Mouse (Mus musculus) thymus, postnatal 14 days (tissue): ENCODE data around the gene Noxo1.
"Not testable (repeated sequence)": the region's sequence is repeated elsewhere in the genome, so short reads cannot be mapped to it uniquely, and the experiment has no call there.

Source experiments
- DNase-seq: peaks from one replicate; pipeline ENCODE4 v3.0.0; 2021

Noxo1 gene

DNA sequence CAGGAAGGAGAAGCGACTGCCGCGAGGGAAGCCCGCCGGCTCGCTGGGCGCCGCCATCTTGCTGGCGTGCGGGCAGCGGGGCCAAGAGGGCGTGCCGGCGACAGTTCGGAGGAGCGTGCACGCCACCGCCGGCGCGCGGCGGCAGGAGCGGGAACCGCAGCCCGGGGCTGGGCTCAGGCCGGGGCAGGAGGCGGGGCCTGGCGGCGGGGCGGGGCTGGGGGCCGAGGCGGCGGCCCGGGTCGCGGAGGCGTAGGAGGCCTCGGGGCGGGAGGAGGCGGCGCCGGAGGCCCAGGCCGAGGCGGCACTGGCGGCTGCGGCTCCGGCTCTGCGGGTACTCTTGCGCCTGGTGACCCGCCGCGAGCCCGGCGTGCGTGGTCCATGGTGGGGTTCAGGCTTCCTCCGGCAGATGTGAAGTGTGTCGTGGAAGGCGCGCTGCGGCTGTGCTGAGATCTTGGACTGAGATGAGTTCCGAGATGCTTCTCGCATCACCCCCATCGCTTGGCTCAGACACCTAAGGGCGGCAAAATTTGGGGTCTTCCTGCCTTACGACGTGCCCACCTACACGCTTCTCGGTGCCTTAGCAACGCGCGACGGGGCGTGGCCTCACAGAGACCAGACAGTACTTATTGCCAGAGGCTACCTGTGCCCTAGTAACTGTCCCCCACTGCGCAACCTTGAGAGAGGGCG is at the start of gene Noxo1, which contains the start of gene Gfer:
TSS of gene Noxo1 (plus strand) at position 224 of the 687 bp plus-strand sequence.
TSS of gene Gfer (minus strand) at position 146 of the 687 bp plus-strand sequence.
- DNase-seq, result peak; percentile 92

DNA sequence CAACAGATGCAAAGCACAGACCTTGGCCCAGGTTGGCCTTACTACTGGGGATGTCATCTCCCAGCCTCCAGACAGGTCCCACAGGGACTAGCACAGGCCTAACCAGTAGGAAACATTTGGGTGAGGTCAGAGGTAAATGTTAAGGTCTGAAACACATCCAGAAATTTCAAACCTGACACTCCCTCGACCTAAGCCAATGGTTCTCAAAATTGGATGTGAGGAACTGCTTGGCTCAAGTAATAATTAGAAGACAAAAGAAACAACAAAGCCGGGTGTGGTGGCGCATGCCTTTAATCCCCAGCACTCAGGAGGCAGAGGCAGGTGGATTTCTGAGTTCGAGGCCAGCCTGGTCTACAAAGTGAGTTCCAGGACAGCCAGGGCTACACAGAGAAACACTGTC is 49.7 kb upstream of the Noxo1 start:
- no peak for DNase-seq

DNA sequence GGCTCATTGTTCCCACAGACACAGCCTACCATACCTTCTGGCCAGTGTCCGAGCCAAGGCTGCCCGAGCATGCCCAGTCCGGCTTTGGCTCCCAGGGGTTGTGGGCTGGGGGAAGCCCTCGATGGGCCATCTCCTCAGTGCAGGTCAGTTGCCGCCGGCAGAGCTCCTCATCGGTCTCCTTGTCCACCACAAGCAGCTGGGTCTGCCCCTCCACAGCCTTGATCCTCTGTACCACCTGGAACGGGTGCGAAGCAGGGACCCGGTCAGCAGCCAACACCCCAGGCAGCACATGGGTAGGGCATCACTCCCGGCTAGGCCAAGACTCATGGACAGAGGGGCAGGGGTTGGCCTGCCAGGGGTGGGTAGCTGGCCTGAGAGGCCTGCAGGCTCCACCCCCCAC is 48.5 kb upstream of the Noxo1 start:
- no peak for DNase-seq

DNA sequence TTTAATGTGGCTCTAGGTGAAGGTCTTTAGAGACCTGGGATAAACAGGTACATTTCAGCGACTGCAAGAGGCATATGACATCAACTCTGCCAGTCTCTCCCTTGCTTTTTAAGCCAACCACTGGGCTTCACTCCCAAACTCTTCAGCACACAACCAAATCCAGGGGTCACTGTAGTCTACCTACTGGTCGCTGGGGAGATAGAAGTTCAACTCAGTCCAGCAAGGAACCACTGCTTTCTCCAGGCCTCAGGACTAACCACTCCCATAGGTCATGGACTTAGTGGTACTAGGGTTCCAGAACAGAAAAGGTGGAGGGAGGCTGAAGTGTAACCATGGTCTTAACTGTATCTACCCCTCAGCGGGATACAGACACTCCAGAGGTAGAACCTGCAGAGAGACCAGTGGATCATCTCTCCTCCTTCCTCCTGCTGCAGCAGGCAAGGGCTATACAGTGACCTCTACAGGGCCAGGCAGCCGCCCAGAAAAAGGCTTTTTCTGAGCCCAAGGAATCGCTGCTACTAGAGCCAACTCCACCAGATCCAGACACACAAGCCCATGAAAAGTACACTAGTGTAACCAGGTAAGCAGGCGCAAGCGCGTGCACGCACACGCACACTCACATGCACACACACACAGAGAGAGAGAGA is 47.2 kb upstream of the Noxo1 start:
- no peak for DNase-seq

DNA sequence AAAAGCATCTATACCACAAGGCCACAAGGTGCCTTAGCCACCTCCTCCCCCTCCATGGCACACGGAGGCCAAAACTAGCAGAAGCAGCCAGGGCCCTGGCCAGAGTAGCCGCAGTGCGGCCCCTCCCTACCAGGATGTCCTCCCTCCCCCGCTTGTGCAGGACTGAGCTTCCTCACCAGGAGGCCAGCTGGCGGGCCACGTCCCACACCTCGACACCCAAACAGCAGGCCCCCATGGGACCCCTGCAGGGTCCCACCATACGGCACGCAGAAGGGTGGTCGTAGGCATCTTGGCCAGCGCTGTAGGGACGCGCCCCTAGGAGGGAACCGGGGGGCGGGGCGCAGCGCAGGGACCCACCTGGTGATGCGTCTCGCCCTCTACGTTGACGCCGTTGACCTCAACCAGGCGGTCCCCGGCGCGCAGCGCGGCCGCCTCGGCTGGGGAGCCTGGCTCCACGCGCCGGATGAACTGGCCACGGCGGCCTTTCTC is 46.4 kb upstream of the Noxo1 start:
- DNase-seq, result peak; percentile 24

DNA sequence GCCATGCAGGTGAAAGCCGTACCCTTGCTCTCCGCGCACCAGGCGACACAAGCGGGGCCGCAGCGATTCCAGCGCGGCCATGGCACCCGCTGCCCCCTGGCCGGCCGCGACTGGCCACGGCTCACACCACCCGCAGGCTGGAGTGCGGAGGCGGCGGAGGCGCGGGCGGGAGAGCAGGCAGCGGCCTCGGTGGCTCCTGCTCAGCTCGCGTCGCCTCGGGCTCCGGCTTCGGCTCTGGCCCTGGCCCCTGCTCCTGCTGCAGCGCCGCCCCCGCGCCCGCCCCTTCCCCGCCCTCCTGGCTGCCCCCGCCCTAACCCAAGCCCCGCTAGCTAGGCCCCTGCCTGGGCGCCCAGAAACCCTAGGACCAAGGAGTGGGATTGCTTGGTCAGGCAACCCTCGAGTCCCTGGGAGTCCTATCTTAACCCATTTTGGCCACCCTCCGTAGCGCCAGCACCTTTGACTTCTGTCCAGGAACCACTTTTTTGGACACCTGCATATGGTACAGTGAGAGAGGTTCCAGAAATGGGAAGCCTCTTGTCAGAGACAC is 45.9 kb upstream of the Noxo1 start, which contains the start of gene Slc9a3r2:
TSS of gene Slc9a3r2 (minus strand) at position 258 of the 547 bp plus-strand sequence.
- peak; percentile 51 for DNase-seq

DNA sequence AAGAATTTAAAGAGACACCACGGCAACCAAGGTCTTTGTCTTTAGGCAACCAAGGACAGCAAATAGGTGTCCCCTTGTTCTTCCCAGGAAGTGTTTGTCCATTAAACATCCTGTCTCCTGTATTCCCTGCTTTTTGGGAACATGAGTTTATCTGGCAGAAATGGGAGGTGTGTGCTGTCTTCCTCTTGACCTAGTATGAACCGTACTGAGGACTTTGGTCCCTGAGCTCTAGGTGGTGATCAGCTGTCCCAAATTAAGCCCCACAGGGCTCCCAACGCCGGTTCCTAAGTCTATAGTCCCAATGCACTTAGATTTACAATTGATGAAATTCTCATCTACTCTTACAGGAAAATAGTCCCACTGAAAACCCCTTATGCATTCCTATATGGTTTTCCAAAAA is 45.3 kb upstream of the Noxo1 start:
- no peak for DNase-seq

DNA sequence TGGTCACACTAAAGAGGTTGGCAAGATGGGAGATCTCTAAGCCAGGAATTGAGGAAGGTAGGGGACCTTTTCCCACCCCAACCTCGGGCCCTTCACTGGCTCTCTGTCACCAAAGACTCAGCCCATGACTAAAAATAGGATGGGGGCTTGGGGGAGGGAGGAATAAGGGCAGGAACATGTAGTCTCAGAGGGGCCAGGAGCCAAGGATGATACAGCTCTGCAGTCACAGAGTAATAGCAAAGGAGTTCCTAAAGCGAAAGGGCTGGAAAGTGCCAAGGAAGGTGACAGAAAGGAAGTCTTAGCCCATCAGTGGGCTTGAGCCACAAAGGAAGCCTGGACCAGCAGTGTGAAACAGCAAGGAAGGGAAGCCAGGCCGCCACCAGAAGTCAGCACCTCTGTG is 44.2 kb upstream of the Noxo1 start:
- no peak for DNase-seq

DNA sequence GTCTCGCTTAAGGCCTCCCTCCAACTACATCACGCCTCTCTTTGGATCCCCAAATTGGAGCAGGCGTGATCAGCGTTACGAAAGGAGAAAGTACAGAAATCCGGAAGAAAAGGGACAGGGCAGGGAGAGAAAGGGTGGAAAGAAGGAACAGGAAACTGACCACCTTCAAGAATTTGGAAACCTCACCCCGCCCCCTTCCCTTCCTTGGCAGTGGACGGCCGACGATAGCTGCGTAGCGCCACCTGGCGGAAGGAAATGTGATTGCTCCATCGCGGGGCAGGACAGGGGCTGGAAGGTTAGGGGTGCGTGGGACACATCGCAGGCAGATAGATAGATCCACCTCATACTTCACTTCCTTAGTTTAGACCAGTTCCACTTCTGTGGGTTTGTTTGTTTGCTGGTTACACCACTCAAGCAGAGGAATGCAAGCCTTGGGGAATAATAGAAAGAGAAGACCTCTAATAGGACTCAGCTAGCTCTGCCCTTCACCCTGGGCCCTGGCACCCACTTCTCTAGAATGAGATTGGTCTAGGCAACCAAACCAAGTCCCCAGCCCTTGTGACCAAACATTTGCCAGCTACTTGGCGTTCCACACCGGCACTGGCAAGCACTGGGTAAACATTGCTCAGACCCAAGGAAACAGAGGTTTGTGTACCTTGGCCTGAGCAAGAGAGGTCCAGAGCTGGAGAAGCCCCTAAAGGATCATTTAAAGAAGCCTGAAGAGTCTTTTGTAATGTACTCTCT is 41.9 kb upstream of the Noxo1 start:
- DNase-seq, result peak; percentile 78

DNA sequence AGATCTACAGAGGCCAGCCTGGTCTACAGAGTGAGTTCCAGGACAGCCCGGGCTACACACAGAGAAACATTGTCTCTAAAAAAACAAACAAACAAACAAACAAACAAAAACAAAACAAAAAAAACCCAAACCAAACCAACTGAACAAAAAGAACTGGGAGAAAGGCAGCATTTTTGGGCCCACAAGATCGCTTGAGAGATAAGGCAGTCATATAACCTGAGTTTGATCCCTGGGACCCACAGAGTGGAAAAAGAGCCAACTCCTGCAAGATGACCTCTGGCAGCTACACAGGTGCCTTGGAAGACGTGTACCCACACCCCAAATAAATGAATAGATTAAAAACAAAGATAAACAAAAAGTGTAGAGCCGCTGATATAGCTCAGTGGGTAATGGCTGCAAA is 41.1 kb upstream of the Noxo1 start:
- no peak for DNase-seq

DNA sequence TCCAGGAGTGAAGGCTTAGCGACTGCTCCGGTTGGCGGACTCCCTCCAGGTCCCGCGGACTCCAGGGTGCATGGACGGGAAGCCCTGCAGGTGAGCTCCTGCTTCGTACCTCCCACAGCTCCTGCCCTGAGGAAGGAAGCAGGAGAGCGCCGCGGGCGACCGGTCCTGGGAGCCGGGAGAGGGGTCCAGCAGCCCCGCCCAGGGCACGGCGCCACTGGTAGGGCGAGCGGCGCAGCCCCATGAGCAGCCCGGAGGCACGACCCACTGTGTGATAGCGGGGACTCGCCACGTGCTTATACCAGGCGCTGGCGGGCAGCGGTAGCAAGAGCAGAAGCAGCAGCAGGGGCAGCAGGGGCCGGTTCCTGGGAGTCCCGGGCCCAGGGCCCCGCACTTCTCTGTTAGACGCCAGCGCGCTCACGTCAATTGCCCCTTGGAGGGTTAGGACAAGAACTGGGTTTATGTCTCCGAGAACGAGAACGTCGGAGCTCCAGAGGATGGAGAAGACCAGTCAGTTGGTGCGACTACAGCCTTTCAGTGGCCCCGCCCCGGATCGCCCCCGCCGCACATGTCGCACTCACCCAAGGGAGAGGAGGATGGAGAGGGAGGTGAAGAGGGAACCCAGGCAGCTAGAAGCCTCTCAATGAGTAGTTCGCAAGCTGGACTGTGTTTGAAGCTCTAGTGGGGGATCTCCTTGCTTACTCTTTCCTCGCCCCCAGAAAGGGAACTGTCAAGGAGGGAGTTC is 37.8 kb upstream of the Noxo1 start, which contains the start of gene Npw:
TSS of gene Npw (minus strand) at position 441 of the 742 bp plus-strand sequence.
- peak; percentile 23 for DNase-seq

DNA sequence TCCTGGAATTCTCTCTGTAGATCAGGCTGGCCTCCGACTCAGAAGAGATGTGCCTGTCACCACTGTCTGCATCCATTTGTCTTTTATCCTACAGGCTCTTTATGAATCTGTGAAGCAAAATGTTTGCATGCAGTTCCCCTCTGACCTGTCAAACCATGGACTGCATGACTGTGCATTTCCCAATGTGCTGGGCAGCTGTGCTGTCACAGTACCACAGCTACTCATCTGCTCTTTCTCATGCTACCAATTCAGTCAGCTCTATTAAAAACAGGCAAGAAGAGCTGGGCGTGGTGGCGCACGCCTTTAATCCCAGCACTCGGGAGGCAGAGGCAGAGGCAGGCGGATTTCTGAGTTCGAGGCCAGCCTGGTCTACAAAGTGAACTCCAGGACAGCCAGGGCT is 29.0 kb upstream of the Noxo1 start:
- not testable (repeated sequence) for DNase-seq

DNA sequence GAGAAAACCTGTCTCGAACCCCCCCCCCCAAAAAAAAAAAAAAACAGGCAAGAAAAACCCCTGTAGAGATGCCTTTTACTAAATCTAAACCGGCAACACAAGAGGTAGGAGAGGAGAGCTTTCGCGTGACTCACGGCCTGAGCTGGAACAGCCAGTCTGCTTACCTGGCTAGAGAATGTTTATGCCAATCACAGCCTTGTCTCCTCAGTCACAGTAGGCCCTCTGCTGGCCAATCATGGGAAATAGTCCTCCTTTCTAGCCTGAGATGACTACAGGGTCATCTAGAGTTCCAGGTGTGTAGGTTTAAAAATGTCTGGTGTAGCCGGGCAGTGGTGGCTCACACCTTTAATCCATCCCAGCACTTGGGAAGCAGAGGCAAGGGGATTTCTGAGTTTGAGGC is 28.6 kb upstream of the Noxo1 start:
- peak; percentile 65 for DNase-seq

DNA sequence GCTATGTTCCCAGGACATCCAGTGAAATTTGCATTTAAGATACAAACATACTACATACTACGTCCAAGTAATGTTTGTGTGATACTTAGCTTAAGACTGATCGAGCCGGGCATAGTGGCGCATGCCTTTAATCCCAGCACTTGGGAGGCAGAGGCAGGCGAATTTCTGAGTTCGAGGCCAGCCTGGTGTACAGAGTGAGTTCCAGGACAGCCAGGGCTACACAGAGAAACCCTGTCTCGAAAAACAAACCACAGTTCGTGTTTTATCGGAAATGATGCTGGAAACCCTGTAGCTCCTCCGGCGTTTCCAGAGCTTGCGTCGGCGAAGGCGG is 26.9 kb upstream of the Noxo1 start:
- DNase-seq, result not testable (repeated sequence)

DNA sequence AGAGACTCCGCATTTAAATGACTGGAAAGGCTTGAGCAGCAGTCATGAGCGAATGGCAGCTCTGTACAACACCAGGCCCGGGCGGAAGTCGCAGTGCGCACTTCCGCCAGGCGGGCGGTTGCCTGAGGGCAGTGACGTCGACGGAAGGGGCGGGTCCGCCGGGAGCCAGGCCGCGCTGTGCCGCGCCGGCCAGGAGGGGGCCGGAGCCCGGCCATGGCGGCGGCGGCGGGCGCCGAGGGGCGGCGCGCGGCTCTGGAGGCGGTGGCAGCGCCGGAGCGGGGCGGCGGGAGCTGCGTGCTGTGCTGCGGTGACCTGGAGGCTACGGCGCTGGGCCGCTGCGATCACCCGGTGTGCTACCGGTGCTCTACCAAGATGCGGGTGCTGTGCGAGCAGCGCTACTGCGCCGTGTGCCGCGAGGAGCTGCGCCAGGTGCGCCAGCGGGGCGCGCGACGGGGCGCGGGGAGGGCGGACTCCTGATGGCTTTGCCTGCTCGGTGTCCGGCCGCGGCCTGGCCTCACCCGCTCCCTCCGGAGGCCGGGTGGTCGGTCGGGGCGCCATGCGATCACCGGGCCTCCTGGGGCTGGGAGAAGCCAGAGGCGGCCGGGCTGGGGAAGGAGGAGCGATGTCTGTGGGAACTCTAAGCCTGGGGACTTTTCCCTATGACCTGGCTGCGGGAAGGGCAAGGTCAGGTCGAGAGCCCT is 26.3 kb upstream of the Noxo1 start, which contains the start of gene Zfp598:
TSS of gene Zfp598 (plus strand) at position 143 of the 701 bp plus-strand sequence.
- DNase-seq, result peak; percentile 97

DNA sequence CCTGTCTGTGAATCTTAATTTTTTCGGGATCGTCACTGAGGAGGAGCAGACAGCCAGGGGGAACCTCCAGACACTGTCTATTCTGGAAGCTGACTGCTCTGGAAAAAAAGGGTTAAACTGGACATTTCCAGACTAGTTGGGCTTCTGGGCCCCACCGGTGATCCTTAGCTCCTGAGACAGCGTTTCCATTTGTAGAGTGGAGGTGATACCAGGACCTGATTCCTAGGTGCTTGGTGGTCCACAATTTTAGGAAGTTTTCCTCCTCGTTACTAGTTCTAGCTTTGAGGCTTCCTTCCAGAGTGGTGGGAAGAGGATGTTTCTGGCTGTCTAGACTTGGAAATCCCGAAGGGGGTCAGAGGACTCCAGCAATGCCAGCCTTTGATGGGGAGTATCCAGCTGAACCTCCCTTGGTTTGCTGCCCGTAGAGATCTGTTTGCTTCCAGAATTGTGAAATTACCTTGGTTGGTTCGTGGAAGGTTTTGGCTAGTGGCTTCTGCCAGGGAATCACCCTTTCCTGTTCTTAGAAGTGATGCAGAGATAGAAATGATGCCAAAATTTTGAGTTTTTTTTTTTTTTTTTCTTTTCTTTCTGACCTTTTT is 25.7 kb upstream of the Noxo1 start:
- DNase-seq, result no peak

DNA sequence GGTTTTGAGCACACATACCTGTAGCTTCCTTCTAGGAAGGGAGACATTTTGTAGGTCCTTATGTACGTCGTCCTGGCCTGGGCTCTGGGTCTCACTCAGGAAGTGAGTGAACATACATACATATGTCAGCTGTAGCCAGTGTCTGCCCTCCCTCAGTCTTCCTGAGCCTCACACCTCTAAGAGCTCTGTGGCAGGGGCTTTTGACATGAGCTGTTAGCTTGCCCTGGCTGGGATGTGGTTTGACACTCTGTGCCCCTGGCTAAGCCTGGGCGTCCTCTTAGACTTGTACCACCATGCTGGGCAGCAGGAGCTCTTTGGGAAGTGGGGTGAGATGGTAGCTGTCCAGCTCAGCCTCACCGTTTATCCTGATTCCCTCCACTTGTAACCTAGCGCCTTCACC is 24.7 kb upstream of the Noxo1 start:
- no peak for DNase-seq

DNA sequence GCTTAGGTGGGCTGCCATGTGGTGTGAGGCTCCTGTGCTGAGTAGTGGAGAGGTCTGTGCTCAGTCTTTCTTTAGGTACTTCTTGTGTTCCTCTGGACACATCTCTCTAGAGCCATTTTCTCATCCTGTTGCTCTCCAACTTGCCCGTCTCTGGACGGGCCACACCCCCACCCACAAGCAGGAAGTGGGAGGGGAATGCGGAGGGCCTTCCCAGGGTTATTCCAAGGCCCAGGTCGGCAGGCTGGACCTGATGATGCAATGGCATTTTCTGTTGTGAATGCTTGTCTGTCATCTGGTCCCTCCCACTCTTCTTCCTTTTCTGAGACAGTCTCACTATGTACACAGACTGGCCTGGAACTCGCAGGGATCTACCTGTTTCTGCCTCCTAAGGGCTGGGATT is 23.9 kb upstream of the Noxo1 start:
- no peak for DNase-seq

DNA sequence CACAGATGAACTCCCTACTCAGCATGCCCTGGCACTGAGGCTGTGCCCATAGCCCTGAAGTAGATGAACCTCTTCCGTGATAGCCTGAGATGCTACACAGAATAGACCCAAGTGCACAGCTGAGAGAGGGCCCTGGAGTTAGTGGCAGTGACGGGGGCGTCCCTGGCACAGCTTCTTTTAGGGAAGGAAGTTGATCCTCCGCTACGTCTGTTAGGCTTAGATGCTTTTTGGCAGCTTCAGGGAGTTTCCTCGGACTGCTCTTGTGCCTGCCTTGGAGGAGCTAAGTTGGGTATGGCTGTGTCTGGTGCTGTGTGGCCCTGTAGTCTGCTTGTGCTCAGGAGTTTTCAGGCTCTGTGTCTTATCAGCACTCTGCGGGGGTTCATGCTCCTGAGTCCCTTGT is 21.8 kb upstream of the Noxo1 start:
- DNase-seq, result no peak

DNA sequence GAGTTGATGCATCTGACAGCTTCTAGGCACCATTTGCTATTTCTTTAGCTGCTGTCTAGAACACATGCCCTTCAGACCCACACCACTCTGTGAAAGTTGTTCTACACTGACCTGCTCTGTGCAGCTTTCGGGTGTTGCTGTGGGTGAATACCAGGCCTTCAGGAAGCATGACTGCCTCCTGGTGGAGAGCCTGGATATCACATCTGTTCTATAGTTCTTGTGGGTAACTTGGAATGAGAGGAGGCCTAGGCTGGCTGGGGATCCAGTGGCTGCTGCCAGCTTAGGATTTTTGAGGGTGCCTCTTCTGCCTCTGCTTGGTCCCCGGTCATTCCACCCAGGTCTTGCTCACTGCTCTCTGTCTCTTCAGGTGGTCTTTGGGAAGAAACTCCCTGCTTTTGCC is 19.8 kb upstream of the Noxo1 start:
- DNase-seq, result peak; percentile 79

DNA sequence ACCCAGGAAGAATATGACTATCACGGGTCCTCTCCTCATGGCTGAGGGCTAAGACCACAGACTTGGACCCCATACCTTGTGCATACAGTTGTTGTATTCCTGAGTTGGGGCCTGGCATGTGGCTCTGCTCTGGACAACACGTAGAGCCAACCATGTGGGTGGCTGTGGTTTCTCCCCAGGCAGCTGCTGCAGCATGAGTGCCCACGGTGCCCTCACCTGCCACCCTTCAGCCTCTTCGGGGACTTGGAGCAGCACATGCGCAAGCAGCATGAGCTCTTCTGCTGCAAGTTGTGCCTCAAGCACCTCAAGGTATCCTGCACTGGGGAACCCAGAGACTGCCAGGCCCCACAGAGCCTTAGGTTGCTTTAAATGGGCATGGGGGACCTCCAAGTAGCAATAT is 19.2 kb upstream of the Noxo1 start:
- DNase-seq, result no peak
